ENCODE assay signal across 16 mouse cellular contexts in the genomic region with DNA sequence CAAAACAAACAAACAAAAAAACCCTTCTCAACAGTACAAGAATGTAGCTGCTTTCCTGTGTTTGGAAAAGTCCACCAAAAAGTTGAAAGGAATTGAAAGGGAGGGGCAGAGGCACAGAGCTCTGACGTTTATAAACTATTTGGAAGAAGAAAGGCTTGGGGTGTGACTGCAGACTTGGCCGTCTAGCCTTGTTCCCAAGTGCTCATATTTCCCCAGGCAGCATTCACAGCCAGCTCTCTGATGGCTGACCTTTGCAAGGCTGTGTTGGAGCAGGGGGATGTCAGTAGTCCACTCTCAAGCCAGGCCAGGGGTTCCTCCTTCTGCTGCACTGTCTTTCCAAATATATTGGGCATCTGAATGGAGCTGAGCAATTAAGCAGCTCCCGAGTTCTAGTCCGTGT.
DNase-seq lines count a peak whose midpoint lies in the region; ATAC-seq and TF ChIP-seq lines count a peak whose summit lies in the region.
"Had no signal": no experiment of that assay in that cellular context is flagged by ENCODE, and none has a peak within 500 bp of the region (broad histone marks: within the 10 kb centered on the region; RNA-seq: fewer than 3 reads in every experiment).

No protein-coding gene starts in this region.

- peaks cover 12% of the 10 kb centered on the region for H3K4me1 ChIP-seq in heart, embryonic 11.5 days (ENCODE audit: control insufficient read depth, insufficient read depth, low read length)
- no peaks in the 10 kb centered on the region for H3K4me1 ChIP-seq in brown adipose tissue, adult 24 weeks (ENCODE audit: control insufficient read depth, insufficient read depth, insufficient read length, low read length)
- peaks cover 20% of the 10 kb centered on the region for H3K4me1 ChIP-seq in heart, embryonic 12.5 days (replicated peaks)
- H3K4me1 ChIP-seq in lung, postnatal 0 days (ENCODE audit: insufficient read depth, low read depth, low read length) = peaks cover 4% of the 10 kb centered on the region; the same call in 1 of the 2 replicates
- H3K4me1 ChIP-seq in hindbrain, embryonic 10.5 days (replicated peaks) = 0 out of 2 replicates have a peak, but pooled peaks cover 5% of the 10 kb centered on the region
- H3K4me1 ChIP-seq: embryonic facial prominence, embryonic 12.5 days; hindbrain, embryonic 15.5 days had no signal

- H3K4me3 ChIP-seq in heart, embryonic 11.5 days (ENCODE audit: low read depth, low read length) = no peak overlapping the region
- H3K4me3 ChIP-seq in brown adipose tissue, adult 24 weeks (ENCODE audit: insufficient read depth, low read depth, low read length) = no peak overlapping the region
- no peak overlapping the region for H3K4me3 ChIP-seq in heart, embryonic 12.5 days
- no peak overlapping the region for H3K4me3 ChIP-seq in lung, postnatal 0 days (ENCODE audit: low read depth, low read length)
- no peak overlapping the region for H3K4me3 ChIP-seq in hindbrain, embryonic 10.5 days
- H3K4me3 ChIP-seq: embryonic facial prominence, embryonic 12.5 days; hindbrain, embryonic 15.5 days had no signal

- peak; percentile 93 for DNase-seq in heart, adult 11 months
- DNase-seq in lung, postnatal 0 days (ENCODE audit: low spot score) = peak; percentile 45
- DNase-seq in right cerebral cortex, postnatal 14 days = no peak
- DNase-seq in spleen, postnatal 4 days (ENCODE audit: low spot score in 2 of 2) = no peak
- DNase-seq in hindbrain, embryonic 10.5 days (ENCODE audit: low spot score) = no peak
- DNase-seq: cerebellum, adult 8-10 months; kidney, adult 9 months; right cerebral cortex, postnatal 4 days had no signal

- no peak for ATAC-seq in heart, embryonic 11.5 days (replicated peaks; ENCODE audit: insufficient number of reproducible peaks, low FRiP score, low TSS enrichment)
- no peak for ATAC-seq in heart, embryonic 12.5 days (ENCODE audit: insufficient number of reproducible peaks, low FRiP score)
- ATAC-seq in lung, postnatal 0 days = peak; percentile 63
- ATAC-seq: forebrain, embryonic 16.5 days had no signal

- H3K4me2 ChIP-seq in heart, embryonic 11.5 days = no peak overlapping the region
- H3K4me2 ChIP-seq in heart, embryonic 12.5 days = no peak overlapping the region
- H3K4me2 ChIP-seq in lung, postnatal 0 days (replicated peaks; ENCODE audit: low read depth, low read length) = no peak overlapping the region
- H3K4me2 ChIP-seq: embryonic facial prominence, embryonic 12.5 days; hindbrain, embryonic 15.5 days had no signal

- 58% methylated on average over 4 of the region's 4 CpGs for WGBS in heart, embryonic 11.5 days (ENCODE audit: insufficient replicate concordance)
- WGBS in heart, embryonic 12.5 days = 47% methylated on average over 4 of the region's 4 CpGs
- WGBS in lung, postnatal 0 days = 44% methylated on average over 4 of the region's 4 CpGs
- WGBS in hindbrain, embryonic 10.5 days = 62% methylated on average over 4 of the region's 4 CpGs

- H3K27ac ChIP-seq in heart, embryonic 11.5 days (ENCODE audit: low read depth, low read length) = no peak overlapping the region; the same call in 1 of the 2 replicates
- peak overlapping the region; percentile 21; the same call in 1 of the 2 replicates for H3K27ac ChIP-seq in brown adipose tissue, adult 24 weeks (replicated peaks; ENCODE audit: low read depth, low read length)
- H3K27ac ChIP-seq in heart, embryonic 12.5 days (ENCODE audit: poor library complexity, severe bottlenecking) = peak overlapping the region; percentile 63
- H3K27ac ChIP-seq in lung, postnatal 0 days (ENCODE audit: low read length) = no peak overlapping the region
- H3K27ac ChIP-seq in hindbrain, embryonic 10.5 days = no peak overlapping the region
- H3K27ac ChIP-seq: embryonic facial prominence, embryonic 12.5 days; hindbrain, embryonic 15.5 days; macrophage; stomach, postnatal 0 days had no signal

- no peaks in the 10 kb centered on the region for H3K36me3 ChIP-seq in heart, embryonic 11.5 days (ENCODE audit: control insufficient read depth, insufficient read depth, low read length)
- H3K36me3 ChIP-seq in heart, embryonic 12.5 days = no peaks in the 10 kb centered on the region
- no peaks in the 10 kb centered on the region for H3K36me3 ChIP-seq in lung, postnatal 0 days (ENCODE audit: insufficient read depth, low read length)
- no peaks in the 10 kb centered on the region for H3K36me3 ChIP-seq in hindbrain, embryonic 10.5 days
- H3K36me3 ChIP-seq: embryonic facial prominence, embryonic 12.5 days; hindbrain, embryonic 15.5 days had no signal

- H3K9ac ChIP-seq in heart, embryonic 11.5 days (ENCODE audit: low read depth, low read length) = no peak overlapping the region
- H3K9ac ChIP-seq in heart, embryonic 12.5 days = no peak overlapping the region
- no peak overlapping the region for H3K9ac ChIP-seq in lung, postnatal 0 days (replicated peaks; ENCODE audit: low read depth)
- H3K9ac ChIP-seq: embryonic facial prominence, embryonic 12.5 days; hindbrain, embryonic 15.5 days had no signal

- H3K27me3 ChIP-seq in heart, embryonic 11.5 days (ENCODE audit: control insufficient read depth, insufficient read depth, low read length) = no peaks in the 10 kb centered on the region
- no peaks in the 10 kb centered on the region for H3K27me3 ChIP-seq in heart, embryonic 12.5 days (replicated peaks)
- no peaks in the 10 kb centered on the region for H3K27me3 ChIP-seq in lung, postnatal 0 days (replicated peaks; ENCODE audit: insufficient read depth, low read length)
- H3K27me3 ChIP-seq in hindbrain, embryonic 10.5 days (ENCODE audit: insufficient read depth, poor library complexity, severe bottlenecking) = no peaks in the 10 kb centered on the region
- H3K27me3 ChIP-seq: embryonic facial prominence, embryonic 12.5 days; hindbrain, embryonic 15.5 days had no signal

- no peak for TF ChIP-seq CTCF in lung, postnatal 0 days (IDR thresholded peaks at IDR 0.05)

- no peaks in the 10 kb centered on the region for H3K9me3 ChIP-seq in heart, embryonic 11.5 days (replicated peaks; ENCODE audit: control insufficient read depth, low read length)
- no peaks in the 10 kb centered on the region for H3K9me3 ChIP-seq in heart, embryonic 12.5 days (replicated peaks)
- H3K9me3 ChIP-seq in lung, postnatal 0 days (ENCODE audit: low read length) = no peaks in the 10 kb centered on the region
- H3K9me3 ChIP-seq in hindbrain, embryonic 10.5 days = no peaks in the 10 kb centered on the region
- H3K9me3 ChIP-seq: embryonic facial prominence, embryonic 12.5 days; hindbrain, embryonic 15.5 days had no signal

- no peak for TF ChIP-seq EP300 in lung, postnatal 0 days (IDR thresholded peaks at IDR 0.05)

Comparison
In these comparisons a context has a peak if more than half of its experiments do, and no peak if none do; other contexts are left out.
1. H3K27ac ChIP-seq: peak in brown adipose tissue, adult 24 weeks (single experiment) and heart, embryonic 12.5 days (single experiment); none in heart, embryonic 11.5 days (single experiment), lung, postnatal 0 days (single experiment) and hindbrain, embryonic 10.5 days (single experiment).
2. DNase-seq: peak in heart, adult 11 months (single experiment) and lung, postnatal 0 days (single experiment); none in right cerebral cortex, postnatal 14 days (single experiment), spleen, postnatal 4 days (0 of 2) and hindbrain, embryonic 10.5 days (single experiment).